Mouse (Mus musculus): ENCODE measurements around the gene Ssc5d.

- TF ChIP-seq GATA1 (IDR thresholded peaks at IDR 0.05; ENCODE audit: low read length) (no peak), TAL1 (IDR thresholded peaks at IDR 0.05; ENCODE audit: low read length) (no peak)
Observed at GRCm38 (mm10) chr7:4971068-4971467, 45.5 kb downstream of the Ssc5d start, which contains the start of gene Sbk3.
